Mouse (Mus musculus) CH12.LX (cell line): ENCODE measurements around the gene Traf3. TPM values are rescaled to one million over a fixed set of nuclear protein-coding genes. Genes with fewer than 3 reads are reported as not detected.

ENCODE experiments used
- DNase-seq: peaks from one replicate; pipeline ENCODE4 v3.0.0-alpha.2; 2013; ENCODE audit errors: extremely low read depth
- H3K27ac ChIP-seq: 2 replicates; pipeline ENCODE4 v1.5.1; 2012; ENCODE audit warnings: low read depth, mild to moderate bottlenecking, control low read depth, moderate library complexity; ENCODE audit not compliant: insufficient read depth
- H3K27me3 ChIP-seq: replicated peaks from 2 replicates; pipeline ENCODE3; 2012; ENCODE audit warnings: inconsistent platforms
- H3K36me3 ChIP-seq, 2 experiments: replicated peaks in 1 of 2; 2 replicates each; pipeline versions ENCODE3 to v1.6.1; 2012; ENCODE audit warnings: inconsistent platforms in 1 of 2, low read length in 1 of 2, mild to moderate bottlenecking in 1 of 2, mixed read lengths in 1 of 2, moderate library complexity in 1 of 2; ENCODE audit not compliant: control insufficient read depth in 1 of 2, insufficient read depth in 1 of 2
- H3K4me1 ChIP-seq, 2 experiments: 2 replicates each; pipeline ENCODE4 v1.6.1; 2012; ENCODE audit warnings: inconsistent platforms in 1 of 2, moderate library complexity in 1 of 2; ENCODE audit not compliant: insufficient read depth in 2 of 2, control insufficient read depth in 1 of 2
- H3K4me2 ChIP-seq: 2 replicates; pipeline ENCODE4 v1.6.1; 2012; ENCODE audit warnings: low read depth, mild to moderate bottlenecking, control low read depth; ENCODE audit not compliant: poor library complexity, insufficient read depth, severe bottlenecking
- H3K4me3 ChIP-seq, 3 experiments: fragments of 150-350 bp in 1 of 3; sonication (generic) in 1 of 3; replicated peaks in 1 of 3; 2 replicates each; pipeline versions ENCODE3 to v1.5.1; 2011 to 2012; ENCODE audit warnings: low read depth in 2 of 3, low read length in 2 of 3, mild to moderate bottlenecking in 2 of 3, moderate library complexity in 2 of 3, control low read depth in 1 of 3, improper control_type of control experiment in 1 of 3, inconsistent platforms in 1 of 3, mixed read lengths in 1 of 3; ENCODE audit not compliant: poor library complexity in 1 of 3
- H3K79me2 ChIP-seq: replicated peaks from 2 replicates; pipeline ENCODE4 v1.6.1; 2012; ENCODE audit warnings: mild to moderate bottlenecking, moderate library complexity; ENCODE audit not compliant: control insufficient read depth, poor library complexity, insufficient read depth, severe bottlenecking; ENCODE audit errors: extremely low read depth
- H3K9ac ChIP-seq: 2 replicates; pipeline ENCODE4 v1.6.1; 2012; ENCODE audit warnings: low read depth, mild to moderate bottlenecking, control low read depth, moderate library complexity; ENCODE audit not compliant: insufficient read depth
- H3K9me3 ChIP-seq: replicated peaks from 2 replicates; pipeline ENCODE3; 2012; ENCODE audit warnings: low read length, inconsistent platforms, mixed read lengths
- CHD2 ChIP-seq: IDR thresholded peaks from 2 replicates; pipeline ENCODE4 v1.6.1; 2011; ENCODE audit warnings: low read length, improper control_type of control experiment
- CTCF ChIP-seq, 2 experiments: IDR thresholded peaks in 1 of 2; conservative IDR thresholded peaks in 1 of 2; 2 replicates each; pipeline ENCODE4 v1.5.1; 2011 to 2012; ENCODE audit warnings: low read depth in 2 of 2, low read length in 2 of 2, improper control_type of control experiment in 1 of 2, inconsistent platforms in 1 of 2, mild to moderate bottlenecking in 1 of 2, moderate library complexity in 1 of 2
- ELF1 ChIP-seq: IDR thresholded peaks from 2 replicates; pipeline ENCODE4 v1.6.1; 2014; ENCODE audit warnings: low read depth, mild to moderate bottlenecking, inconsistent platforms, low read length, improper control_type of control experiment
- GABPA ChIP-seq: IDR thresholded peaks from 2 replicates; pipeline ENCODE4 v1.6.1; 2012; ENCODE audit warnings: low read depth, low read length, improper control_type of control experiment, inconsistent platforms; ENCODE audit not compliant: insufficient replicate concordance
- HCFC1 ChIP-seq: IDR thresholded peaks from 2 replicates; pipeline ENCODE4 v1.6.1; 2012; ENCODE audit warnings: low read depth, mild to moderate bottlenecking, inconsistent platforms, low read length, improper control_type of control experiment
- JUN ChIP-seq: IDR thresholded peaks from 2 replicates; pipeline ENCODE4 v1.6.1; 2011; ENCODE audit warnings: low read depth, mild to moderate bottlenecking, low read length, improper control_type of control experiment, moderate library complexity; ENCODE audit not compliant: insufficient read depth
- JUND ChIP-seq: conservative IDR thresholded peaks from 2 replicates; pipeline ENCODE4 v1.6.1; 2011; ENCODE audit warnings: low read depth, low read length, improper control_type of control experiment
- MAFK ChIP-seq: IDR thresholded peaks from 2 replicates; pipeline ENCODE4 v1.6.1; 2011; ENCODE audit warnings: low read length, improper control_type of control experiment; ENCODE audit not compliant: insufficient replicate concordance
- MAX ChIP-seq: IDR thresholded peaks from 2 replicates; pipeline ENCODE4 v1.6.1; 2011; ENCODE audit warnings: low read length, improper control_type of control experiment
- MEF2A ChIP-seq: IDR thresholded peaks from 2 replicates; pipeline ENCODE4 v1.6.1; 2014; ENCODE audit warnings: low read depth, mild to moderate bottlenecking, inconsistent platforms, low read length, improper control_type of control experiment, borderline replicate concordance
- MYC ChIP-seq: IDR thresholded peaks from 2 replicates; pipeline ENCODE4 v1.6.1; 2011; ENCODE audit warnings: low read depth, mild to moderate bottlenecking, improper control_type of control experiment, low read length
- NELFE ChIP-seq: IDR thresholded peaks from 2 replicates; pipeline ENCODE4 v1.6.1; 2011; ENCODE audit warnings: low read depth, low read length, improper control_type of control experiment
- NRF1 ChIP-seq: IDR thresholded peaks from 2 replicates; pipeline ENCODE4 v1.6.1; 2014; ENCODE audit warnings: low read depth, mild to moderate bottlenecking, inconsistent platforms, low read length, improper control_type of control experiment, moderate library complexity
- POLR2A ChIP-seq: IDR thresholded peaks from 2 replicates; pipeline ENCODE4 v1.6.1; 2011; ENCODE audit warnings: low read depth, mild to moderate bottlenecking, improper control_type of control experiment, low read length
- POLR2AphosphoS2 ChIP-seq: IDR thresholded peaks from 2 replicates; pipeline ENCODE4 v1.6.1; 2011; ENCODE audit warnings: low read depth, low read length, improper control_type of control experiment
- RAD21 ChIP-seq: IDR thresholded peaks from 2 replicates; pipeline ENCODE4 v1.6.1; 2011; ENCODE audit warnings: low read depth, mild to moderate bottlenecking, low read length, improper control_type of control experiment, moderate library complexity
- SIN3A ChIP-seq: IDR thresholded peaks from 2 replicates; pipeline ENCODE4 v1.6.1; 2012; ENCODE audit warnings: low read length, improper control_type of control experiment, inconsistent platforms
- TBP ChIP-seq: conservative IDR thresholded peaks from 2 replicates; pipeline ENCODE4 v1.6.1; 2011; ENCODE audit warnings: low read depth, low read length, improper control_type of control experiment
- ZC3H11A ChIP-seq: IDR thresholded peaks from 2 replicates; pipeline ENCODE4 v1.6.1; 2012; ENCODE audit warnings: low read depth, mild to moderate bottlenecking, inconsistent platforms, low read length, improper control_type of control experiment
- ZKSCAN1 ChIP-seq: IDR thresholded peaks from 2 replicates; pipeline ENCODE4 v1.6.1; 2012; ENCODE audit warnings: low read depth, inconsistent platforms, low read length, improper control_type of control experiment, borderline replicate concordance
- ZMIZ1 ChIP-seq: IDR thresholded peaks from 2 replicates; pipeline ENCODE4 v1.6.1; 2012; ENCODE audit warnings: low read depth, mild to moderate bottlenecking, inconsistent platforms, low read length, improper control_type of control experiment
- ZNF384 ChIP-seq: IDR thresholded peaks from 2 replicates; pipeline ENCODE4 v1.6.1; 2012; ENCODE audit warnings: low read depth, low read length, improper control_type of control experiment, inconsistent platforms
- dilution Hi-C: fragments of 300-500 bp; cut with MboI; formaldehyde crosslinking; loops from 2 replicates; pipeline ENCODE4 v1.14.3; 2020; ENCODE audit warnings: low sequenced_read_pairs; ENCODE audit not compliant: extremely low pct_unique_long_range_greater_than_20kb, extremely low pct_ligation_motif_present
- in situ Hi-C: fragments of 300-500 bp; cut with MboI; formaldehyde crosslinking; loops from 3 replicates; pipeline ENCODE4 v1.14.3; 2019; ENCODE audit warnings: low sequenced_read_pairs, low pct_ligation_motif_present, low pct_unique_long_range_greater_than_20kb, mixed read lengths
- polyA plus RNA-seq: library from polyadenylated mRNA; unstranded; fragments of >175 nt; gene quantifications from 2 replicates; pipeline ENCODE4 v1.2.1, GENCODE M21; 2012; ENCODE audit warnings: low read depth; ENCODE audit not compliant: insufficient read length
- total RNA-seq, 2 experiments: library from RNA; depleted of rRNA; stranded (reverse); fragments of 300-350 nt in 1 of 2; fragments of >200 nt in 1 of 2; gene quantifications; 2 replicates each; pipeline ENCODE4 v1.2.3; 2012 to 2014

Traf3 gene
- total and polyA plus RNA-seq, 3 experiments, result 10.9 to 33.1 (median 17.5) TPM

DNA sequence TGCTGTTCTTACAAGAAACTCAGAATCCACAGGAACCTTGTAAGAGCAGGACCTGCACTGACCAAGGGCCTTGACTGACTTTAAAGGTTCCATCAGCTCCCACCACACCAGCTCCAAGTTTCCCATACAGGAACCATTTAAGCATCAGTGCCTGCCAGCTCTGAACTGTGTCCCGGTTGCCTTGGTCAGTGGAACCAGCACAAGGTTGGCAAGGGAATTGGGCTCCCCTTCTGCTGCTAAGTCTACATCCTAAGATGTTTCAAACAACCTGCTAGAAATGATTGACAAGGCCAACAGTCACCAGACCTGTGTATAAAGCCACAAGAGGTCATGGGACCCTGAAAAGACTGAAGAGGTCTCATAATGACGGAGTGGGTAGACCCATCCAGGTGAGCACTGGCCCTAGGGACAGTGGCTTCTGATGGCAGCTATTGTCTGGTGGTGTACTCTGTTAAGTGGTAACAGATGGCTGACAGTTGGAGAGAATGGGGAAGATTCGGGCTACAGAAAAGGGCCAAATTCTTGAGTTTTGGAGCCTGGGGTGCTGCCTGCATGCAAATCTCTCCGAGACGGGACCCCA lies 46.6 kb upstream of the Traf3 start:
- Histone ChIP-seq H3K36me3 (peaks cover 25 to 64% of the 10 kb centered on the region in 2 experiments), H3K4me2 (no peak overlapping the region), H3K27ac (no peak overlapping the region), H3K4me1 (peaks cover 0 to 4% of the 10 kb centered on the region in 2 experiments; a peak in 1 of 4 replicates), H3K79me2 (no peaks in the 10 kb centered on the region), H3K4me3 (no peak overlapping the region), H3K27me3 (no peaks in the 10 kb centered on the region), H3K9ac (no peak overlapping the region), H3K9me3 (peaks cover 4% of the 10 kb centered on the region)
- TF ChIP-seq HCFC1 (no peak), JUN (no peak), ELF1 (no peak), ZNF384 (no peak), RAD21 (no peak), POLR2AphosphoS2 (no peak), TBP (no peak), MAFK (no peak), MYC (no peak), ZC3H11A (no peak), SIN3A (no peak), CHD2 (no peak), MAX (no peak), ZKSCAN1 (no peak), NELFE (no peak), POLR2A (no peak), CTCF (conservative IDR thresholded peaks at IDR 0.05 in 1 of 2, IDR thresholded peaks at IDR 0.05 in 1 of 2; ENCODE audit: low read depth in 2 of 2, low read length in 2 of 2) (no peak), ZMIZ1 (no peak), NRF1 (no peak)
- no peak for DNase-seq
- in situ Hi-C loops, result no loop called here
- dilution Hi-C loops, result no loop called here

DNA sequence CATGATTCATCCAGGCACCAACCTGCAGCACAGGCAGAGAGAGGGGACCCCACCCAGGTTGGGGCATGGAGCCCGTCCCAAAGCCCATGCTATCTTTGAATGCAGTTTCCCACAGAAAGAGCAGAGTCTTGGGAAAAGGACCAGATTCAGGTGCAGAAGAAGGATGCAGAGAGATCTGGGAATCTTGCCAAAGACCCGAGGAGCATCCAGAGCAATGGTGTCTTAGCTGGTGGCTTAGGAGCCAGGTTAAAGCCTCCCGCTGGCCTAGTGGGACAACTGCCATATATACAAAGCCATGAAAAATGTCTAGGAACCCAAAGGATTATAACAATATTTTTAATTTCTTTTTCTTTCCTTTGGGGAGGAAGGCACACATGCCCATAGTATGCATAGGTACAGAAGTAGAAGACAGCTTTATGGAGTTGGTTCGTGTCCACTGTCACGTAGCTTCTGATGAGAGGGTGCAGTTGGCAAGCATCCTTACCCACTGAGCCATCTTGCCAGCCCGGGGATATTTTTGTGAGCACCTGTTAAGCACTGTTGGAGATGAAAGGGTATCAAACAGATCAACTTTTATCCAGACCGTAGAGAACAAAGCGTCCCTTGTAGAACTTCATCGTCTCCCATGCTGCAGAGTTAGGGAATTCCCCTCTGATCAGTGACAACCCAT lies 45.1 kb upstream of the Traf3 start:
- TF ChIP-seq NELFE, result no peak
- no peak for TF ChIP-seq MEF2A
- TF ChIP-seq JUND, result no peak
- no peak for TF ChIP-seq MYC
- TF ChIP-seq GABPA, result no peak
- no peak for TF ChIP-seq CHD2
- TF ChIP-seq SIN3A, result no peak
- no peak for TF ChIP-seq NRF1
- in situ Hi-C loops (no loop called here), dilution Hi-C loops (no loop called here)
- Histone ChIP-seq H3K27me3 (no peaks in the 10 kb centered on the region), H3K4me3 (no peak overlapping the region), H3K79me2 (no peaks in the 10 kb centered on the region), H3K4me2 (no peak overlapping the region), H3K36me3 (peaks cover 19 to 52% of the 10 kb centered on the region in 2 experiments), H3K9me3 (peaks cover 4% of the 10 kb centered on the region), H3K4me1 (peaks cover 0 to 4% of the 10 kb centered on the region in 2 experiments; a peak in 1 of 4 replicates), H3K9ac (no peak overlapping the region), H3K27ac (no peak overlapping the region)
- no peak for DNase-seq
